Mouse (Mus musculus): ENCODE measurements around the gene Hjurp. TPM values are rescaled to one million over a fixed set of nuclear protein-coding genes. Genes with fewer than 3 reads are reported as not detected.

Gene Hjurp
- polyA plus RNA-seq, 1 experiment from 2014 or later: 225 TPM

DNA sequence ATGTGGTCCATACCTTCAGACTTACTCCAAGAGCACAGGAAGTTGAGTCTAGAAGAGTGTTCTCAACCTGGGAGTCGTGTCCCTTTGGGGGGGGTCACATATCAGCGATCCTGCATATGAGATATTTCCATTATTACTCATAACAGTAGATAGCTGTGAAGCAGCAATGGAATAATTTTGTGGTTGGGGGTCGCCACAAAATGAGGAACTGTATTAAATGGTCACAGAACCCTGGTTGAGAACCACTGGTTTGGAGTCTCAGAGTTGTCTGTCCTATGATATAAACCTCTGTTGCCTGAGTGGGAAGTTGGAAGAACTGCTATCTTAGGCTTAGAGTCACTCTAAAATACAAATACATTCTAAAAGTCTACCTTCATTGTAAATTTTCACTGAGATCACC lies 32.5 kb upstream of the Hjurp start:
- H3K36me3 ChIP-seq (ENCODE audit: insufficient read depth): no peaks in the 10 kb centered on the region
- ATAC-seq (ENCODE audit: insufficient read depth) (0 out of 2 replicates have a peak, but pooled peaks have one; percentile 29), DNase-seq (no peak)
- 46% methylated on average over 3 of the region's 3 CpGs for WGBS
- no peak overlapping the region for H3K27ac ChIP-seq (ENCODE audit: low read depth)
- no peaks in the 10 kb centered on the region for H3K4me1 ChIP-seq (ENCODE audit: insufficient read depth)
- no peak overlapping the region for H3K4me2 ChIP-seq
- no peak overlapping the region for H3K9ac ChIP-seq
- no peaks in the 10 kb centered on the region for H3K27me3 ChIP-seq (ENCODE audit: insufficient read depth, low read length)
- H3K4me3 ChIP-seq (ENCODE audit: low read depth, low read length): no peak overlapping the region
- no peak for TF ChIP-seq CTCF (IDR thresholded peaks at IDR 0.05; ENCODE audit: low read depth)
- peaks cover 22% of the 10 kb centered on the region for H3K9me3 ChIP-seq (ENCODE audit: low read depth, low read length)

DNA sequence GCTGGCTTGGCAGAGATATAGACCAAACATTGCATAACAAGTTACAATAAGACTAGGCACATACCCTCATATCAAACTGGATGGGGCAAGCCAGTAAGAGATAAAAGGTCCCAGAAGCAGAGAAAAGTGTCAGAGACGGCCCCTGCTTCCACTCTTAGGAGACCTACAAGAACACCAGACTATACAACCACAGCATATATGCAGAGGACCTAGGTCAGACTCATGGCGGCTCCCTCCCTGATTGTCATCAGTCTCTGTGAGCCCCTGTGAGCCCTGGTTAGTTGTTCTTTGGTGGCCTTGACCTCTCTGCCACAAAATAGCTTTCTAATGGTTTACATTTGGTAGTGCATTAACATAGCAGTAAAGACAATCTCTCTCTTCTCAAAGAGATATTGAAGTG lies 31.6 kb upstream of the Hjurp start:
- H3K4me2 ChIP-seq: no peak overlapping the region
- WGBS: 50% methylated on average over 2 of the region's 2 CpGs
- H3K27me3 ChIP-seq (ENCODE audit: insufficient read depth, low read length): no peaks in the 10 kb centered on the region
- no peak for ATAC-seq (ENCODE audit: insufficient read depth)
- no peak for DNase-seq
- H3K4me3 ChIP-seq (ENCODE audit: low read depth, low read length): no peak overlapping the region
- no peaks in the 10 kb centered on the region for H3K4me1 ChIP-seq (ENCODE audit: insufficient read depth)
- H3K27ac ChIP-seq (ENCODE audit: low read depth): no peak overlapping the region
- TF ChIP-seq CTCF (IDR thresholded peaks at IDR 0.05; ENCODE audit: low read depth): no peak
- peaks cover 29% of the 10 kb centered on the region for H3K9me3 ChIP-seq (ENCODE audit: low read depth, low read length)
- no peaks in the 10 kb centered on the region for H3K36me3 ChIP-seq (ENCODE audit: insufficient read depth)
- H3K9ac ChIP-seq: no peak overlapping the region

DNA sequence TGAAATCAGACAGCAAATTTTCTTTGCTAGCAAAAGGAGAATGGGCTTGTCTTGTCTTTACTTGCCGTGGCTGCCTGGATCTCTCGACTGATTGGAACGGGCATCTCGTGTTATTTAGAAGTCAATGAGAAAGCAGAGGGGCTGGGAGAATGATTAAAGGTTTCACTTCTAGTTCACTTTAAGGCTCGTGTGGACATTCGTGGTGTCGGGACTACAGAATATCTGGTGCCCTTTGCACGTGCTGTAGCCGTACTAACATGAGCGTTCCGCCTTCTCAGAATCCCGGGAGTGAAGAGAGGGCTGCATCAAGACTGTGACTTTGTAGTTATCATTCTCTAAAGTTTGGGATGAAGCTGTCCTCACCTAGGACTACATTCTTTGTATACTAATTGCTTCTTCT lies 29.7 kb upstream of the Hjurp start:
- TF ChIP-seq CTCF (IDR thresholded peaks at IDR 0.05; ENCODE audit: low read depth): no peak
- WGBS: 67% methylated on average over 12 of the region's 12 CpGs
- H3K27me3 ChIP-seq (ENCODE audit: insufficient read depth, low read length): no peaks in the 10 kb centered on the region
- H3K4me1 ChIP-seq (ENCODE audit: insufficient read depth): no peaks in the 10 kb centered on the region
- no peak overlapping the region for H3K4me2 ChIP-seq
- no peak overlapping the region for H3K4me3 ChIP-seq (ENCODE audit: low read depth, low read length)
- no peak for ATAC-seq (ENCODE audit: insufficient read depth)
- no peak overlapping the region for H3K9ac ChIP-seq
- no peak overlapping the region for H3K27ac ChIP-seq (ENCODE audit: low read depth)
- no peaks in the 10 kb centered on the region for H3K36me3 ChIP-seq (ENCODE audit: insufficient read depth)
- peak; percentile 5 for DNase-seq
- peaks cover 38% of the 10 kb centered on the region for H3K9me3 ChIP-seq (ENCODE audit: low read depth, low read length)

DNA sequence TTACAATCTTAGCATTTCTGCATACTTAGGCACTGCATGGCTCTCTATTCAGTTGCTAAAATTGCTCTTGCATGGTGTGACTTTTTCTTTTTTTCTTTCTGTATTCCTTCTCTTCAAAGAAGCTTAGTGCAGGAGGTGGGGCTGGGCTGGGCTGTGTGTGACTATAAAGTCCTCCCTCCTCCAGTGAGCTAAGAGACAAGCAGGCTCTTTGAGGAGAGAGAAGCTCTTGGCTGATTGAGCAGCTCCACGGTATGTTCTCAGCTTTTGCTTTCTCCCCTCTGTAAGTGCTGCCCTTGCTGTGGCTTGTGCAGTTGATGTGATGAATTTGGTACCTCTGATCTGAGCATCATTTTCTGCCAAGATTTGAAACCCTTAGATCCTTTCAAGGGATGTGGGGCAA lies 29.1 kb upstream of the Hjurp start:
- no peak overlapping the region for H3K4me2 ChIP-seq
- no peaks in the 10 kb centered on the region for H3K27me3 ChIP-seq (ENCODE audit: insufficient read depth, low read length)
- H3K4me1 ChIP-seq (ENCODE audit: insufficient read depth): no peaks in the 10 kb centered on the region
- H3K27ac ChIP-seq (ENCODE audit: low read depth): no peak overlapping the region
- DNase-seq: peak; percentile 2
- no peaks in the 10 kb centered on the region for H3K36me3 ChIP-seq (ENCODE audit: insufficient read depth)
- no peak for ATAC-seq (ENCODE audit: insufficient read depth)
- H3K4me3 ChIP-seq (ENCODE audit: low read depth, low read length): no peak overlapping the region
- H3K9me3 ChIP-seq (ENCODE audit: low read depth, low read length): peaks cover 39% of the 10 kb centered on the region
- no peak overlapping the region for H3K9ac ChIP-seq
- WGBS: 54% methylated on average over 1 of the region's 1 CpGs
- TF ChIP-seq CTCF (IDR thresholded peaks at IDR 0.05; ENCODE audit: low read depth): no peak

DNA sequence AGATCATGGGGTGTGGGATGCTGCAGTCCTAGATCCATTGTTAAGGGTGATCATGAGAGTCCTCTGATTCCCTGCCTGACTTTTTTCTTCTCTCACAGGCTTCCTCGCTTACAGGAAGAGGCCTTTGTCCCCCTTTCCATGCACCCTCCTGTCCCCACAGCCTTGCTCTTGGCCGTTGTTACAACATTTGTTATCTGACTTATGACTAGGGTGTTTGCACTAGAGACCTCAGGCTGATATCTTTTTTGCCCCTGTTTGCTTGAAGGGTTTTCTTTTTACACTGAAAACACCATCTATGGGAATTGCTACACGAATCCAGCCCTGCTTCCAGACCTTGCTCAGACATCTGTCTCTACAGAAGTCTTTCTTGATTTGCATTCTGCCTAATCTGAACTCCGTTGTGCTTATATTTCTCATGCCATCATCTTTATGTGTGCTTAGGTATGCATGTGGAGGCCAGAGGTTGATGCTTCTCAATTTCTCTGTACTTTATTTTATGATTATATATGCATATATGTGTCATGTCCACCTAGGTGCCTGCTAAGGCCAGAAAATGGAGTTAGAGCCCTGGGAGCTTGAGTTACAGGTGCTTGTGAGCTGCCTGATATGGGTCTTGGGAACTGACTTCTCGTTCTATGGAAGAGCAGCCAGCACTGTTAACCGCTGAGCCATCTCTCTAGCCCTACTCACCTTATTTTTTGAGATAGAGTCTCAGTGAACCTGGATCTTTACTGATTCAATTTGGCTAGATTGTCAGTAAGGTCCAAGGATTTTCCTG lies 27.8 kb upstream of the Hjurp start:
- Histone ChIP-seq H3K4me1 (ENCODE audit: insufficient read depth) (no peaks in the 10 kb centered on the region), H3K27me3 (ENCODE audit: insufficient read depth, low read length) (no peaks in the 10 kb centered on the region), H3K9me3 (ENCODE audit: low read depth, low read length) (peaks cover 52% of the 10 kb centered on the region), H3K4me2 (no peak overlapping the region), H3K36me3 (ENCODE audit: insufficient read depth) (no peaks in the 10 kb centered on the region), H3K9ac (no peak overlapping the region), H3K4me3 (ENCODE audit: low read depth, low read length) (no peak overlapping the region), H3K27ac (ENCODE audit: low read depth) (no peak overlapping the region)
- DNase-seq: no peak
- ATAC-seq (ENCODE audit: insufficient read depth): no peak
- 39% methylated on average over 6 of the region's 6 CpGs for WGBS
- no peak for TF ChIP-seq CTCF (IDR thresholded peaks at IDR 0.05; ENCODE audit: low read depth)

DNA sequence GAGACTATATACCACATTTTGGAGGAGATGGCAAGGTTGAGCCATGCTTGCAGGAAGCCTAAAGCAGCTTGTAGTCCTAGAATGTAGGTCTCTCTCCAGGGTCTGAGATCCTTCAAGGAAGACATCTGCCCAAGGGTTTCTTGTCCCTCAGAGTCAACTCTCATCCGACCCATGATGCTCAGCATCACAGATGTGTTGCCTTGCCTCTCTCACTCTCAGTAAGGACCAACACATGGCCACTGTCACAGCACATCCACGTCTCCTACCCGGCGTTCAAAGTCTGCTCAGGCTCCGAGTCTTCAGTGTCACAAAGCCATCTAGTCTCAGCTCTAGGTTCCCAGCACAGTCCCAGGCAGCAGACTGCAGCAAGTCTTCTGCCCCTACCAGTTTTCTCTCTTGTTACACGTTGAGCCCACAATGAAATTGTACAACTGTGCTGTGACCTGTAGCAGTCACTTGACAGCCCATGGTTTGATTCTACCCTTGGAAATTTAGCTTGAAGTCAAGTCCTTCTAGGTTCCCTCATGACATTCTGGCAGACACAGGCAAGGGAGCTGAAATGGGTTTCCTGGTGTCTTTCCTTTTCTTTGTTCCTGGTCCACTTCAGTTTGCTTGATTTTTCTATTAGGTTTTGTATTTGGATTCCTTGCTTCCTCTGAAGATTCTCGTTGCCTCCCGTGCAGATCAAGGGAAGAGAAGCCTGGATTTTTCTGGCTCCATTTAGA lies 27.0 kb upstream of the Hjurp start:
- Histone ChIP-seq H3K9me3 (ENCODE audit: low read depth, low read length) (peaks cover 57% of the 10 kb centered on the region), H3K27ac (ENCODE audit: low read depth) (no peak overlapping the region), H3K36me3 (ENCODE audit: insufficient read depth) (no peaks in the 10 kb centered on the region), H3K4me2 (no peak overlapping the region), H3K4me1 (ENCODE audit: insufficient read depth) (no peaks in the 10 kb centered on the region), H3K4me3 (ENCODE audit: low read depth, low read length) (no peak overlapping the region), H3K9ac (no peak overlapping the region), H3K27me3 (ENCODE audit: insufficient read depth, low read length) (no peaks in the 10 kb centered on the region)
- 59% methylated on average over 8 of the region's 8 CpGs for WGBS
- ATAC-seq (ENCODE audit: insufficient read depth) (no peak), DNase-seq (peak; percentile 3)
- TF ChIP-seq CTCF (IDR thresholded peaks at IDR 0.05; ENCODE audit: low read depth): no peak

DNA sequence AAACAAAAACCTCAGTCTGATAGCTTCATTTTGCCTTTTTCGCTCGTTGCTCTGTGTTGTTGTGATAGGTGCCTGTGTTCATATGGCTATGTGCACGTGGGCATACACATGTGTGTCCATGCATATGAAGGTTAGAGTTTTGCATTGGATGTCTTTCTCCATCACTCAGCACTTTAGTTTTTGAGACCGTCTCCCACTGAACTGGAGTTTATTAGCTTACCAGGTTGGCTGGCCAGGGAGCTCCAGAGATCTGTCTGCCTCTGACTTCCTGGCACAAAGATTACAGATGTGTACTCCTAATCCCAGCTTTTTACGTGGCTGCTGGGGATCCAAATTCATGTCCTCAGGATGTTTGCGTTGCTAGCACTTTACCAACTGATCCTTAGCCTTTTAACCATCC lies 26.3 kb upstream of the Hjurp start:
- Histone ChIP-seq H3K27me3 (ENCODE audit: insufficient read depth, low read length) (no peaks in the 10 kb centered on the region), H3K4me2 (no peak overlapping the region), H3K4me1 (ENCODE audit: insufficient read depth) (no peaks in the 10 kb centered on the region), H3K9me3 (ENCODE audit: low read depth, low read length) (peaks cover 59% of the 10 kb centered on the region), H3K4me3 (ENCODE audit: low read depth, low read length) (no peak overlapping the region), H3K9ac (no peak overlapping the region), H3K36me3 (ENCODE audit: insufficient read depth) (no peaks in the 10 kb centered on the region), H3K27ac (ENCODE audit: low read depth) (no peak overlapping the region)
- peak; percentile 7 for DNase-seq
- 60% methylated on average over 6 of the region's 6 CpGs for WGBS
- no peak for ATAC-seq (ENCODE audit: insufficient read depth)
- TF ChIP-seq CTCF (IDR thresholded peaks at IDR 0.05; ENCODE audit: low read depth): no peak

Data from lung, embryonic 14.5 days (tissue).